Mouse (Mus musculus): ENCODE results near the gene Vmn1r55. TPM values are rescaled to one million over a fixed set of nuclear protein-coding genes. Genes with fewer than 3 reads are reported as not detected.

The Vmn1r55 gene
- polyA plus RNA-seq, 1 experiment from 2014 or later: 0.08 TPM

Small RNA genes within 50 kb of the gene (microRNA-seq; reads per million reads assigned to microRNA genes)
- not detected for gene Gm26217

Other genes with a start within 250 kb of the Vmn1r55 start
- 0.25 and 0.43 TPM in 2 replicates for gene Gm36210, start 243.2 kb downstream of the Vmn1r55 start, polyA plus RNA-seq (2014; fragmentation: Nextera tagmentation; extraction: Ambion mirVana)
- gene Zfp628, start 234.5 kb downstream of the Vmn1r55 start, polyA plus RNA-seq (2014; fragmentation: Nextera tagmentation; extraction: Ambion mirVana): 3.6 and 4.2 TPM in 2 replicates
- gene Nat14, start 227.6 kb downstream of the Vmn1r55 start, polyA plus RNA-seq (2014; fragmentation: Nextera tagmentation; extraction: Ambion mirVana): 23.3 and 23.6 TPM in 2 replicates
- gene Ssc5d, start 223.9 kb downstream of the Vmn1r55 start, polyA plus RNA-seq (2014; fragmentation: Nextera tagmentation; extraction: Ambion mirVana): 0.74 and 0.82 TPM in 2 replicates
- 0.21 TPM in 1 of 2 replicates, not detected in the other for gene Sbk2, start 185.3 kb downstream of the Vmn1r55 start, polyA plus RNA-seq (2014; fragmentation: Nextera tagmentation; extraction: Ambion mirVana)
- 0.39 and 0.67 TPM in 2 replicates for gene Sbk3, start 178.5 kb downstream of the Vmn1r55 start, polyA plus RNA-seq (2014; fragmentation: Nextera tagmentation; extraction: Ambion mirVana)
- gene Zfp579, start 153.5 kb downstream of the Vmn1r55 start, polyA plus RNA-seq (2014; fragmentation: Nextera tagmentation; extraction: Ambion mirVana): 51.5 and 55.4 TPM in 2 replicates
- gene Zfp524, start 135.3 kb downstream of the Vmn1r55 start, polyA plus RNA-seq (2014; fragmentation: Nextera tagmentation; extraction: Ambion mirVana): 8.9 and 9.2 TPM in 2 replicates
- gene Fiz1, start 135.0 kb downstream of the Vmn1r55 start, polyA plus RNA-seq (2014; fragmentation: Nextera tagmentation; extraction: Ambion mirVana): 30.0 and 32.6 TPM in 2 replicates
- gene Gm44973, start 134.2 kb downstream of the Vmn1r55 start, polyA plus RNA-seq (2014; fragmentation: Nextera tagmentation; extraction: Ambion mirVana): not detected in 2 replicates
- 6.6 and 7.2 TPM in 2 replicates for gene Zfp865, start 129.3 kb downstream of the Vmn1r55 start, polyA plus RNA-seq (2014; fragmentation: Nextera tagmentation; extraction: Ambion mirVana)
- 53.3 and 60.1 TPM in 2 replicates for gene Ccdc106, start 129.1 kb downstream of the Vmn1r55 start, polyA plus RNA-seq (2014; fragmentation: Nextera tagmentation; extraction: Ambion mirVana)
- not detected in 2 replicates for gene 4632433K11Rik, start 115.6 kb downstream of the Vmn1r55 start, polyA plus RNA-seq (2014; fragmentation: Nextera tagmentation; extraction: Ambion mirVana)
- 7.0 and 8.9 TPM in 2 replicates for gene Zfp784, start 111.2 kb downstream of the Vmn1r55 start, polyA plus RNA-seq (2014; fragmentation: Nextera tagmentation; extraction: Ambion mirVana)
- gene Zfp580, start 98.1 kb downstream of the Vmn1r55 start, polyA plus RNA-seq (2014; fragmentation: Nextera tagmentation; extraction: Ambion mirVana): 105 and 110 TPM in 2 replicates
- 96.6 and 103 TPM in 2 replicates for gene U2af2, start 87.5 kb downstream of the Vmn1r55 start, polyA plus RNA-seq (2014; fragmentation: Nextera tagmentation; extraction: Ambion mirVana)
- 116 and 124 TPM in 2 replicates for gene Epn1, start 69.4 kb downstream of the Vmn1r55 start, polyA plus RNA-seq (2014; fragmentation: Nextera tagmentation; extraction: Ambion mirVana)
- gene Rfpl4, start 32.7 kb downstream of the Vmn1r55 start, polyA plus RNA-seq (2014; fragmentation: Nextera tagmentation; extraction: Ambion mirVana): not detected in 2 replicates
- gene Rasl2-9, start 23.7 kb downstream of the Vmn1r55 start, polyA plus RNA-seq (2014; fragmentation: Nextera tagmentation; extraction: Ambion mirVana): 0.63 and 0.64 TPM in 2 replicates
- not detected in 2 replicates for gene Vmn1r56, start 47.1 kb upstream of the Vmn1r55 start, polyA plus RNA-seq (2014; fragmentation: Nextera tagmentation; extraction: Ambion mirVana)
- not detected in 2 replicates for gene Vmn1r57, start 68.8 kb upstream of the Vmn1r55 start, polyA plus RNA-seq (2014; fragmentation: Nextera tagmentation; extraction: Ambion mirVana)
- gene Gm5065, start 200.9 kb upstream of the Vmn1r55 start, polyA plus RNA-seq (2014; fragmentation: Nextera tagmentation; extraction: Ambion mirVana): not detected in 2 replicates
- not detected in 2 replicates for gene Nlrp2, start 201.4 kb upstream of the Vmn1r55 start, polyA plus RNA-seq (2014; fragmentation: Nextera tagmentation; extraction: Ambion mirVana)